Mouse (Mus musculus) urinary bladder, postnatal 25 days (tissue): ENCODE measurements around the gene Klf2.

ENCODE experiments used
- DNase-seq: peaks from one replicate; pipeline ENCODE4 v3.0.0; 2022; ENCODE audit warnings: low spot score

Gene Klf2

DNA sequence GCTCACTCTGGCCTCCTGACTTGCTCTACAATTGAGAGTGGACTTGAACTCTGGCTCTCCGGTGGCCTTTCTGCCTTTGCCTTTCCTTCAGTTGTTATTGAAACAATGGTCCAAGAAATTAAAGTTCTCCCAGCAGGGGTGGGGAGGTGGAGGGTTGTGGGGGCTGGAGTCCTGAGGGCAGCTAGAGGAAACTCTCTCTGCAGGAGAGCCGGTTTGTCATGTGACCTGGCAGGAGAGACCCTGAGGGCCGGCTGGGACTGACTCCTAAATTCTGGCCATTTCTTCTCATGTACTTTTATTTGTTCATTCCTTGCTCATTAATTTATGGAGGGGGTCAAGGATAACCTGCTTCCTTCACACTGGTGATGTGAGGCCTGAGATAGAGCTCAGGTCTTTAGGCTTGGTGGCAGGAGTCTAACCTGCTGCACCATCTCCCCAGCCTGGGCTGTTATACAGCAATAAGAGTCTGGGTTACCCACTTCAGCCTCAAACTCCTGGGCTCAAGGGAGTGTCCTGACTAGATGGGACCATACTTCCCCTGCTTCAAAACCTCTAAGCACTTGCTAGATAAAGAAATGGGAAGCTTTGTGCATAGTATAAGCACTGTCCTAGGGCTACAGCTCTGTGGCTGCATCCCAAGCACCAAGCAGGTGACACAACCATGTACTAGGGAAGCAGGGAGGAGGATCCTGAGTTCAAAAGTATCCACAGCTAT is 14.8 kb downstream of the Klf2 start:
- no peak for DNase-seq

DNA sequence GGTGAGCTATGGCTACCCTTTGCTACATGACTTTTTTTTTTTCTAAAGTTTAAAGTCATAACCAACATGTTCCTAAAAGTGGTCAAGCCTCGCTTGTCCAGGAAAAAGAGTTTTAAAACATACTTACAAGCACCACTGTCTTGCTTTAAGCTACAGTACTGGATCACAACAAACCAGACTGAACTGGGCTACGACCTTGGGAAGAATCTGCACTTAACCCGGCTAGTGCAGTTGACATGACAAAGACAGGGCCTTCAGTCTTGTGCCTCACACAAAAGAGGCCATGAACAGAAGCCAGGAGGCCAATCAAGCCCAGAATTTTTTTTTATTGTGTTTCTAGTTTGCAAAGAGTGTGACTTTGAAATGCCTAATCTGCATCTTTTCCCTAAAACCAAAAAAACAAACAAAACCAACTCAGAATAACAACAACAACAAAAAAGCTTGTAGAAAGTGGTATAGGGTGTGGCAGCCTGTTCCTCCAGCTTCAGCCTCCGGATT is 15.4 kb downstream of the Klf2 start:
- no peak for DNase-seq

- DNase-seq, result no peak
These were observed 17.4 kb downstream of the Klf2 start for GRCm38 (mm10) chr8:72336273-72336672.

DNA sequence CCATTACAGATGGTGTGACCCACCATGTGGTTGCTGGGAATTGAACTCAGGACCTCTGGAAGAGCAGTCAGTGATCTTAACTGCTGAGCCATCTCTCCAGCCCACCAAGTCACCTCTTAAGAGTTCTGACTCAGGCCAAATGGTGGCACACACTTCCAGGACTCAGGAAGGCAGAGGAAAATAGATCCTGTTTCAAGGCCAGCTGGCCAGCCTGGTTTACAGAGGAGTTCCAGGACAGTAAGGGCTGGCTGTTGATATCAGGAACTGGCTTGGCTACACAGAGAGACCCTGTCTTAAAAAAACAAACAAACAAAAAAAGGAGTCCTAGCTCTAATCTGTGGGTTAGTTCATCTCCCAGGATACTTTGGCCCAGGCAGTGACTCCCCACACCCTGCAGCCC is 18.2 kb downstream of the Klf2 start:
- no peak for DNase-seq

DNA sequence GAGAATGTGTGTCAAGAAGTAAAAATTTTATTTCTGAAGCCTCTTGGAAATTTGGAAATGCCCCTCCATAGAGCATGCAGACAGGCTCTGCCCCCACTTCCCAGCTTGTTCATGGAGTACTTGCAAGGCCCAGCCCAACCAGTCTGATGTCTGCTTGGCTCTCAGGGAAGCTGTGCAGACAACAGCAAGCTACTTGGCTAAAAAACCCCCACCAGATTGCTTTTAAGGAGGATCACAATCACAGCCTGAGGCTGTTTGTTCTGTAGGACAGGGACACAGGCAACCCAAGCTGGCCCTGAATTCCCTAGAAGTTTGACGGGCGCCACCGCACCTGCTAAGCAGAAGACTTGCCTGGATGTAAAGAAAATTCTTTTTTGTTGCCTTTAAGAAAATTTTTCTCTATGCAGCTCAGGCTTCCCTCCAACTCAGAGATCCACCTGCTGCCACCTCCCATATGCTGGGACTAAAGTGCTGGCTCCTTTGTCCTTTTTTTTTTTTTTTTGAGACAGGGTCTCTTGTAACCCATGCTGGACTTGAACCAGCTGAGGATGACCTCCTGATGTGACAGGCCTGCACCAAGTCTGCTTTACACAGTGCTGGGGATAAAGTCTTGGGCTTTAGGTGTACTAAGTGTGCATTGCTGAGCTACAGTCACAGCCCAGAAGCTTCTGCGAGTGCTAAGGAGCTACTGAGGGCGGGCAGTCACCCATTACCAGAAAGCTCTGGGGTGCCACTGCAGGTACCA is 23.9 kb downstream of the Klf2 start:
- no peak for DNase-seq

- DNase-seq, result no peak
These were observed 24.9 kb downstream of the Klf2 start for GRCm38 (mm10) chr8:72343725-72344124.

- no peak for DNase-seq
These were observed 28.7 kb downstream of the Klf2 start for GRCm38 (mm10) chr8:72347553-72347952.

DNA sequence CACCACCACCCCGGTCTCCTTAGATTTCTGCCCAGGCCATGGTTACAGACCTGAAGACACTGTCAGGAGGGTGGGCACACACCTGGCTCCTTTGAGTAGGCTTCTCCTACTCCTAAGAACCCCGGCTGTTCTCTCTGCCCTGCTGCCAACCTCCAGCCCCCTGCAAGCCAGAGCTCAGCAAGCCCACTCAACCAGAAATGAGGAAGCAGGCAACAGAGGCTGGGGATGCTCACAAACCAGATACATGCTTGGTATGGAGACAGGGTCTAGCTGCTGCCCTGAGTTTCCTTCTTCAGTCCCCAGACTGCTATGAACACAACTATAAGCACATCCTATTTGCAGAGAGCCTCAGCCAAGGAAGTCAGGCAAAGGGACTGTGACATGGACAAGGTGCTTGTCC is 29.3 kb downstream of the Klf2 start:
- DNase-seq, result no peak

GRCm38 (mm10) chr8:72348956-72349355 is 30.1 kb downstream of the Klf2 start:
- no peak for DNase-seq

DNA sequence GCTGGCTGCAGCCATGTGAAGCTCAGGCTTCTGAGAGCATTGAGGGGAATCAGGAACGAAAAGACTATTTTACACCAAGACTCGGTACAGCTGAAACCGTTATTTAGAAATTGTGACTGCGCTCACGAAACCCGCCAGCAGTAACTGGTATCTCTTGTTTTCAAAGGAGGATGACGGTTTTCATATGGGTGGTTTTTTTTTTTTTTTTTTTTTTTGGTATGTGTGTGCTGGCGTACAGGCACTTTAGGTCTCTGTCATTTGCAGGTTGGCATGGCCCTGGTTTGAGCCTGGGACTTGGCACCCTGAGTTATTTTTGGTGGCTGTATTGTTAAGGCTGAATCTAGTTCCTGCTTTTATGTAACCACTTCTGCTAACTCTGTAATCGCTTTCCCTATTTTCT is 31.0 kb downstream of the Klf2 start:
- DNase-seq, result no peak

GRCm38 (mm10) chr8:72350727-72351126 is 31.9 kb downstream of the Klf2 start:
- no peak for DNase-seq

- no peak for DNase-seq
These were observed 32.7 kb downstream of the Klf2 start for GRCm38 (mm10) chr8:72351405-72352005.

DNA sequence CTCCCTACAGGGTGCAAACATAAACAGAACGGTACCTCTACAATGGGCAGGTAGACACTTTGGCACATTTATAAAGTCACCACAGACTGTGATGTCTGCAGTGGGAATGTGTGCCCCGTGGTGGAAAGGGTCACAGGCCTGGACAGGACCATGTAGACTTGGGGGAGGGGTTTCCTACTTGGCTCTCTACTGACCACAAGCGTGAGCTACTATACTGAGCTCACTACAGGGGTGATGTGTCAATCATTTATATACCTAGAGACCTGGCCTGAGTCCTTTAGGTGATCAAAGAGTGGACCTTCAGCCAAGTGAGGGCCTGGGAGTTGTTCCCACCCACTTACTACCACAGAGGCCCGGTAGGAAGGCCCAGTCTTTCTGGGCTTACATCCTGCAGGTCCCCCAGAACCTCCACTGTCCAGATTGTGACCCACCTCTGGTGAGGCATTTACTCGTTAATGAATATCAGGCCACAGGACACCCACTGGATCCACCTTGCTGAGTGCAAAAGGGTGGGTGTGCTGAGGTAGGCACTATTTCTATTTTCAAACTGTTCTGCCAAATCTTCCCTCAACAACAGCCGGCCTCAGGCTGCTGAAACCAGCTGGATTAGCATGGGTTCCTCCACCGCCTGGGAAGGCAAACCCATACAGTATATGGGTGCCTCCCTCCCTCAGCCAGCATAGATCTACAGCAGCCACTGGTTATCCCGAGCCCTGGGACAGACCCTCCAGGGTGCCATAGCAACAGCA is 34.3 kb downstream of the Klf2 start:
- no peak for DNase-seq

DNA sequence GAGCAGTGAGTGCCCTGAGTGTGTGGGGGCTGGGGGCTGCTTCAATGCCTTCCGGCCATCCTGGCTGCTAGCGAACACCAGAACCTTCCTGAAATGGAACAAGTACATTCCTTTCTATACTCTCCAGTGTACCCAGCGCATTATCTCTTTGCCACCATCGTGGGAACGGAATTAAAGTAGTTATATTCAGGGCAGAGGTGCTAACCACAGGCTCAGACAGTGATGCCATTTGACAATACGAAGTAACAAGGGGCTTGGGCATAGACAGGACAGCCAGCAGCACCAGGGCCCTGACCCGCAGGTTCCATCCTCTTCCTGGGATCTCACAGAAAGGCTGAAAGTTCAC is 34.8 kb downstream of the Klf2 start:
- no peak for DNase-seq

DNA sequence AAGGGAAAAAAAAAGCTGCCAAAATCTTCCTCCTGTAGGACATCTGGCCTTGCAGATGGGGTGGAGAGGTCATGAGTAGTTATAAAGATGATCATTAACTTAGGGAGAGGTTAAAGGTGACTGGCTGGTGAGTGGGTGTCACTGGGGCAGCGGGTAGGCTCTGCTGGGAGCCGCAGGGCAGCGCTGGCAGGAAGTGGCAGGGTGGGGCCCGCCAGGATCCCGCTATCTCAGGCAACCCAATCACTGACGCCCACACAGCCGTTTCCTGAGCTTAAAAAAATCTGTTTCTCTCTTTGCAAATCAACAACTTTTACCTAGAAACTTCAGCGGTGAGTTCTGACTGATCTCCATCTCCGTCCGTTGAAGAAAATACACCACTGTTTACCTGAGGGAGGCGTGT is 35.4 kb downstream of the Klf2 start:
- DNase-seq, result no peak

GRCm38 (mm10) chr8:72356593-72356992 is 37.8 kb downstream of the Klf2 start:
- no peak for DNase-seq

DNA sequence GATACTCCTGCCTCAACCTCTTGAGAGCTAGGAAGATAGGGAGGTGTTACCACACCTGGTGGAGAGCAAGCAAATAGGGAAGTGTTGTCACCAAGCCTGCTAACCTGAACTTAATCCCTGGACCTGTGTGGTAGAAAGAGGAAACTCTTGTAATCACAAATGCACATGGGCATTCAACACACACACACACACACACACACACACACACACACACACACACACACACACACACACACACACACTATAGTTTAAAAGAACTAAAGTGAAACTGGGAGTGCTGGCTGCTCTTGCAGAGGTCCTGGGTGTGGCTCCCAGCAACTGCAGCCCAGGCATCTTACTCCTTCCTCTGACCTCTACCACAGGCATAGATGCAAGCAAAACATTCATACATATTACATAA is 41.3 kb downstream of the Klf2 start:
- no peak for DNase-seq

GRCm38 (mm10) chr8:72362754-72363153 is 43.9 kb downstream of the Klf2 start:
- DNase-seq, result no peak

DNA sequence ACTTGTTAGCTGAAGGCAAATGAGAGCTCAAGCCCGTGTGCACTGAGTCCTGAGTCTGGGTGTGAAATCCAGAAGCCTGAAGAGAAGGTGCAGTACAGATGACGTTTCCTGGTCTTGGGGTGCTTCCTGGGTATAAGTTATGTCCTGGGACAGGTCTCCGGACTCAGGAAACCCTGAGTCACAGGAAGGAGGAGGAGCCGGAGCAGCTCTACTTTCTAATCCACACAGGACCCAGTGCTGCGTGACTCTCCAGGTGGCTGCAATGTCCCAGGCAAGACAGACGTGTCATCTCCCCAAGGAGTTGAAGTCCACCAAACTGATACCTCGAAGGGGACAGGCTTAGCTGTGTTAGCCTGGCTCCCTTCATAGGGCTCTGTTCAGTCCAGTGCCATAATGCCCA is 44.6 kb downstream of the Klf2 start:
- DNase-seq, result no peak

DNA sequence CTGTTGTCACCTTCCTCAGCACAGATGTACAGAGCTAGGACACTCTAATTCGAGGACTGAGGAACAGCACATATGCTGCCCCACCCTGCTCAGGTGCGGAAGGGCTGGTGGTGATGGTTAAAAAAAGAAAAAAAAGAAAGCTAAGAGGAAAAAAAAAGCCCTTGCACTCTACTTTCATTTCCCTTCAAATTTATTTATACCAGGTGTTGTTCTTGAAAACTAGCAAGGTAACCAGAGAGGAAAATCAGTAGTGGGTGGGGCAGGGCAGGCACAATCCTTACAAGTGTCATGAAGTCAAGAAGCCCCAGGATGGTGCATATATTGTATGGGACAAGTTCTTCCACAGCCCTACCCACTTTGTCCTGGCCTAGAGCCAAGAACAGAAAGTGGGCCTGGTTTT is 46.2 kb downstream of the Klf2 start:
- no peak for DNase-seq

GRCm38 (mm10) chr8:72365826-72366225 is 47.0 kb downstream of the Klf2 start:
- DNase-seq, result peak; percentile 69

GRCm38 (mm10) chr8:72366435-72366834 is 47.6 kb downstream of the Klf2 start:
- no peak for DNase-seq
